Mouse (Mus musculus) hindlimb bud, embryonic 11.5 days (tissue): ENCODE measurements around the gene Srd5a1.

Experiments used
- DNase-seq: peaks from one replicate; pipeline ENCODE4 v3.0.0-alpha.2; 2012; ENCODE audit warnings: low read depth, low spot score; ENCODE audit errors: extremely low spot score

Gene Srd5a1

DNA sequence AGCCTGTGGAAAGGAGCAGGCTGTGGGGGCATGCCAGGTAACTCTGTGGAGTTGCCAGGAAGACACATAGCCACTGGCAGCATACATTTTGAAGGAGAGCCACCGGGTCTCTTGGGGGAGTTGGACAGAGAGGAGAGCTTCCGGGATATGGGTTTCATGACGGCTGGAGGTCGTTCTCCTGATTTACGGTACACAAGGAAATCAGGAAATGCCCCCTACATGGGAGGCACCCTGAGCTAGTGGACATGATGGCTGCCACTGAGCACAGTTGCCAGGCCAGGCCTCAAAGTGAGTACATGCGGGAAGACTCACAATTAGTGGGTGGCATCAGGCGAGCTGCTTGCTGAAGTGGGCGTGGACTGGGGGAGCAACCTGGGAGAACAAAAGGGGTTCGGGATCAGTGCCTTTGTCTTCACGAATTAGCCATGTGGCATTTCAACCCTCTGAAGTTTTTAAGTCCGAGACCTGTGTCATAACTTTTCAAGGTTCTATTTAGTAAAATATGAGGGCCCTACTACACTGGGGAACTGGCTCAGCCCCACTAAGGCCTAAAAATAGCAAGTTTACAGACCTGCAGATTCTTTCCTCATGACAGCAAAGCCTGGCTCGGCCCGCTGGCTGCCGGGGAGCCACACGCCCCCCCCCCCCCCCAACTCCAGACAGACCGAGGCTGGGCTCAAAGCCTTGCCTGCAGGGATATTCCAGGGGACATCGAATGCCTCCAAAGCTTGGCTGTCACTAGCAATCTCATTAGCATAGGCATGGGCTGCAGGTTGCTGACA lies 68.5 kb downstream of the Srd5a1 start:
- no peak for DNase-seq

DNA sequence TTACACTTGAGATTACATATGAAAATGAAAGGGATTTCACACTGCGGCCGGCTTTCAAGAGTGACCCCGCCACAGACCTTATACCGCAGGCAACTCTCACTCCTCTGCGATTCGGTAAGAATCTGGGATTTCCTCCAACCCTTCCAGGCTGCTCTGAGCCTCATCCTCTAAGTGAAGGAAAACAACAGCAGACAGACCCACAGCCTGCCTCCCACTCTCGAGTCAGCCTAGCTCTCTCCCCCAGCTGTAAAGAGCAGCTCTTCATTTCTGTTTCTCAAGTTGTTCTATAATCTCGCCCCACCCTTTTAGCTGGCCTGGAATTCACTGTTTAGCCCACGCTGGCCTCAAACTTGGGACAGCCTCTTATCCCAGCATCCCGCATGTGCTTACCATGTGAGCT lies 69.5 kb downstream of the Srd5a1 start:
- no peak for DNase-seq

DNA sequence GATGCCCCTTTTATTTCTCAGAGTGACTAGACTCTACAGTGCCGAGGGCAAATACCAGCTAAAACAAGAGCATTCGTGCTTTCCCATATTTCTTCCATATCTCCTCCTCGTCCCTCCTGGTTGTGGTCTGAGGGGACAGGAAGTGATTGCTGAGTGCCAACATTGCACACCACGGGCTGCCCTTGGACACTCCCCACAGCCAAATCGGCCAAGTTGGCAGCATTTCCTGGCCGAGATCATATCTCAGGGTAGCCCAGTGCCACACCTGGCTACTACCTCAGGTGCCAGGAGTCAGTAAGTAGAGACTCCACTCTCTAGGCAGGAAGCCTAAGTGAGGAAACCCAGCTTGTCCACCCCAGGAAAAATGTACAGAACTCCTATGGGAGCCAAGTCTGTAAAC lies 70.0 kb downstream of the Srd5a1 start:
- DNase-seq, result no peak

DNA sequence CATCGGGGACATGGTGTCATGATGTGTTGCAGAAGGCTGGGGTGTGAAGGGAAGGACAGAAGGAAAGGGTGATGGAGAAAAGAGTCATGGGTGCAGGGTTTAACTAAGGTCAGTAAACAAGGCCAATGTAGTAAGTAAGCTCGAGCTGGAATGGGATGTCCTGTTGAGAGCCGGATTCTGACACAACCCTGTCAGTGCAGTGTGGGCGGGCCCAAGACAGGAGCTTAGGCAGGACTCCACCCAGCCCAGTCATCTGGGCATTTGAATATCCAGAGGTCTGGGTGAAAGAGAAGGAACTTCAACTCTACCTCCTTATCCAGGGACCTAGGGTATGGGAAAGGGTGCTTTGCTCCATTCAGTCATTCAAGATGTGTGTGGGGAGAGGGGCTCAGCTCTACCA lies 72.9 kb downstream of the Srd5a1 start:
- DNase-seq, result no peak

DNA sequence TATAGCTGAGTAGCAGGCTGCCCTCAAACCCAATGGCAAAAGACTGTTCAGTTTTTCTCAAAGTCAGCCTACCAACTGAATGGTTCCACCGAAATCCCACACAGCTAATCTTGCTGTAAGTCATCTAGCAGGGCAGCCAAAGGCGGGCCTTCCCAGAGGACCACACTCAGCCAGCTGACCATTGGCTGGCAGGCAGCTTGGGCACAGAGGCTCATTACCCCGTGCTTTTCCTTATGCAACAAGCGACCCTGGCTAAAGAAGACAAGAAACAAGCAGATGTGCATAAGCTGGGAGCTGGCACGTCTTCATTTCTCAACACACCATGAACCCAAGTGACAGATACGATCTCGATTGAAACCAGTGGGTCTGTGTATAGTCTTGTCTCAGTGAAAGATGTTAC lies 73.9 kb downstream of the Srd5a1 start:
- DNase-seq, result no peak

DNA sequence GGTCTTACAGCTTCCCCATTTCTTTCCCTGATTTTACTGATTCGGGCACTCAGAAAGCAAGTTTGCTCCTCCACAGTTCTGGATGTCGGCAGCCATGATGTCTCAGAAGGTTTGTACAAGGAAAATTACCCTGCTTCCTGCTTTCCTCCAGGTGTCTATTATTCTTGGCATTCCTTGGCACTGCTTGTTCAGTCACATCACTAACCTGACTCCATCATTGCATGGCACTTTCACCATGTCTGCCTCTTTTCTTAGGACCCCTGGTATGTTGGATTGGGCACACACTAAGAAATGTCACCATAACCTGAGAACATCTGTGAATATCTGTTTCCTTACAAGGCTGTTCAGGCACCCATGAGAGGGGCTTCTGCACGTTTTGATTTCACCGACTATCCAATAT lies 75.2 kb downstream of the Srd5a1 start:
- no peak for DNase-seq

DNA sequence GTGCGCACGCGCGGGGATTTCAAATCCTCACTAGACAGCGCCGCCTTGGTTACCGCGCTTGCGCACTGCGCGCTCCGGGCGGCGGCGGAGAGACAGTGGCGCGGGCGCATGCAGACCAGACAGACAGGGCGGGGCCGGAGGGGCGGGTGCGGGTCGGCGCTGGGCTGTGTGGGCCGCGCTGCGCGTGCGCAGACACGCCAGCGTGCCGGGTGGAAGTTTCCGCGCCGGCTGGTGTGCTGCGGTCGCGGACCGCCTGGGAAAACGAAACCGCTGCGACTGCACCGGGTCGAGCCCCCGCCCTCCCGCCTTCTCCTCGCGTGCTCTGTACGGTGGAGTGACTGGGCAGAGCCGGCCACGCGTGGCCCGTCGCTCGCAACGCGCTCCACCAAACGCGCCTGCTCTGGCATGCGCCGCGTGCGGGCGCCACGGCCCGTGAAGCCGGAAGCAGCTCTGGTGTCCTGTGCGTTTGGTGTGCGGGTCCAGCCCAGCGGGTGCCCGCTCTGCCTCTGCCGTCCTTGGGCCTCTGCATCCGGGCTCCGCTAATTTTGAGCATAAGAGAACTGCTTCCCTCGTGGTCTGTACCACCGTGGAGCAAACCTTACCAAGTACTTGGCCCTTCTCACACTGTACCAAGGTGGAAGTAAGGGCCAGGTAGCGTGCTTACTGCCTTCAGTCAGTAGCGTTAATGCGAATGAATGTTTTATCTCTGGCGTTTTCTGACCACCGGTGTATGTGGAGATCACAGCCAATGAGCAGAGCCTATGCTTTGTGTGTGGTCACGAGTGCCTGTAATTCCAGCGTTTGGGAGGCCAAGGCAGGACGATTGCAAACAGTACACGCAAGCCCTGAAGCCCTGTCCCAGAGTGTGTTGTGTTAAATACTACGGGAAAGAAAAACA lies 76.3 kb downstream of the Srd5a1 start:
- DNase-seq, result peak; percentile 76

DNA sequence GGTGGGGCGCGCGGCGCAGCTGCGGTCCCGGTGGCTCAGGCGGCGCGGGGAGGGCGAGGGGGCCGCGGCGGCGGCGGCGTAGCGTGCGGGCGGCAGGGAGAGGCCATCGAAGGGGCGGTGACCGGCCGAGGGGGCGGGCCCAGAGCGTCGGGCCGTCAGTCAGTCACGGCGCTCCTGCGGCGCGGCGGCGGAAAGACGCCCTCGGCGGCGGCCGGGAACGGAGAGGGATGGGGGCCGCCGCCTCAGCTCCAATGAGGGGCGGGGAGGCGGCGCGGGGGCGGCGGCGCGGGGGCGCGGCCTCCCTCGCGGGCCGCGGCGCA lies 76.9 kb downstream of the Srd5a1 start, which contains the start of gene Tent4a:
Gene Tent4a, minus strand, starts transcription at position 284 of the 320 bp plus-strand sequence.
- no peak for DNase-seq

DNA sequence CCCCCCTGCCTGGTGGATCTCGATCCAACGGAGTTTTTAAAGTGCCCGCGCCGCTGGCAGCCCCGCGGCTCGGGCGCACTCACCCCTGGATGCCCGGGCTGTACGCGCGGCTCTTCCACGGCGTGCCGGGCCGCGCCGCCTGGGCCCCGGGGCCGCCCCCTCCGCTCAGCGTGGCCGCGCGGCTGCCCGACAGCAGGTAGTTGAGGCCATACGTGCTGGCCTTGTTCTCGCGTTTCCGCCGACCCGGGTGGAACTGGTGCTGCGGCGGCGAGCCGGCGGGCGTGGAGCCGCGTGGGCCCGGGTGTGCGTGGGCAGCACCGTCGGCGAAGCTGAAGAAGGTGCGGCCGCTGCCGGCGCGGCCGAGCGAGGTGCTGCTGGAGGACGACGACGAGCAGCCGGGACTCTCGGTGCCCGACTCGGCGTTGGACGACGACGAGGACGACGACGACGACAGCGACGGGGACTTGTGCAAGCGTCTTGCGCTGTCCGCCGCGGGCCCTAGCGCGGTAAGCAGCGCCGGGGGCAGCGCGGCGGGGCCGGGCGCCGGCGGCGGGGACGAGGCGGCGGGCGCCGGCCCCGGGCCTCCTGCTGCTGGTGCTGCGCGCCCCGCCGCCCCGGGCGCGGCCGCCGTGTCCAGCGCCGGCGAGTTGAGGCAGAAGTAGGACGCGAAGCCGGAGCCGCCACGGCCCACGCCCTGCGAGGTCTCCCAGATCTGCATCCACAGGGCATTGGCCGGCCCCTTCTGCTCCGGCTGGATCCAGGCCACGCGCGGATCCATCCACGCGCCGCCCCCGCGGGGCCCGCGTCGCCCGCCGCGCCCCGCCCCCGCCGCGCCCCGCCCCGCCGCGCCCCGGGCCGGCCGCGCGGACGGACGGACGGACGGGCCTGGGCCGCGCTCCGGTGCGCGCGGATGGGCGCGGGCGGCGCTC lies 77.6 kb downstream of the Srd5a1 start, which contains the start of gene Nsun2:
Gene Nsun2, plus strand, starts transcription at position 342 of the 929 bp plus-strand sequence.
- no peak for DNase-seq

DNA sequence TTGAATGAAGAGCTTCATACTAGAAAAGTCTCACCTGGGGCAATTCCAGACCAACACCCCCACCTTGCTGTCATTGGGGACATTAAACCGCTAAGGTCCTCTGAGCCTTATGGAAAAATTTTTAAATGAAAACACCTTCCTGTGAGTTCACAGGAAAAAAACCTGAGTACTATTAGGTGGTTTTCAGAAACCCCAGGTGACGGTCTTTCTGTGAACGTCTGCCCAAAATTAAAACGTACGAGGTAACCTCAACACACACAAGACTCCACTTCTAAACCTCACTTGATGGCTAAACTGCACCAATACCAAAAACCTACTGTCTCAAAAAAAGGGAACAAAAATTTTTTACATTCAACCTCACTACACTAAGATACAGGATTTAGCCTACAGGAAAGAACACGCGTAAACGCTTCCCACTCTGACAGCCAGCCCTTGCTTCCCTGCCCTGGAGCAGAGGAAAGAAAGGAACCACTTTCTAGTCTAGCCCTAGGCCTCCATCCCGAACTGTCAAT lies 78.3 kb downstream of the Srd5a1 start:
- no peak for DNase-seq

DNA sequence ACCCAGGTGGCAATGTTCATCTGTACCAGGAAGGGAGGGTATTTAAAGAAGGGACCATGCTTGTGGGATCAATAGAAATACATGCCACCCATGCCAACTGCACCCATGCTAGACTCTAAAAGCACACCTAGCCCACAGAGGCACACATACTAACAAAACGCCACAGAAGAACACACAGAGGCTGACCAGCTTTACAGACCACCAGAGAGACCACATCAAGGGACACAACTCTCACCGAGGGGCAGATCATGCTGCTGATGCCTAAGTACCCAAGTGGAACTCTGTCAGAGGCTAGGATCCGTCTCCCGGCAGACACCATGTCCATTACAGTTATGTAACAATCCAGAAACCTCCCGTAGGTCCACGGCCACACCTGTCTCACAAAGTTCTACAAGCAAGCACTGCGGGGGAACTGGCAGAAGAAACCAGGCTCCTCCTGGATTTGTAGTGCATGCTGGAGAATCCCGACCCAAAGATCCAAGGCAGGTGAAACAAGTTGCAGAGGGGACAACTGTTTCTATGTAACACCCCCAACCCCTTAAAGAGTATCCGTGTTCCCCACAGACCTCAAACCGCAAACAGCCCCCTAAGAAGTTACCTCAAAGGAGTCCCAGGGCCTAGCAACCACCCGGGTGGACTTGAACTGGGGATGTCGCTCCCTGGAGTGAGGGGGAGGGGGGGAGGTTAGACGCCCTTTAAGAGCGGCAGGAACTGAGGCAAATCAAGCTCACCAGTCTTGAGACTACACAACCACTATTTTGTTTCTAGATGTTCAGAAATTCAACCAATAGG lies 78.9 kb downstream of the Srd5a1 start:
- no peak for DNase-seq

DNA sequence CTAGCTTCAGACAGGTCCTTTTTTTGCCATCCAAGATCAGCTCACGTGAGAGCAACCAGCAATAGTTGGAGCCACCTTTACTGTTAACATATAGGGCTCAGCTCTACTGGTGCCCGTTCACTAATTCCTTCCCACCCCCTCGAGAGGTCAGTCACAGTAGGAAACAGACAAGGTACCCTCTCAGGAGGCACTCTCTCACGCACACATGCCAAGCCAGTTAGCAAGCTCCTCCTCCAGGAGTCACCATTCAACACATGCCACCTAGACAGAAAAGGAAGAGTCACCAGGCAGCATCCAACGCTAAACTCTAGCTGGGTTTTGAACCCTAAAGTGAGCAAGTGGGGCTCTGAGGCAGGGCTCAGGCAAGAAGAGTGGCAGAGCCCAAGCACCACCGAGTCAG lies 79.8 kb downstream of the Srd5a1 start:
- DNase-seq, result no peak

DNA sequence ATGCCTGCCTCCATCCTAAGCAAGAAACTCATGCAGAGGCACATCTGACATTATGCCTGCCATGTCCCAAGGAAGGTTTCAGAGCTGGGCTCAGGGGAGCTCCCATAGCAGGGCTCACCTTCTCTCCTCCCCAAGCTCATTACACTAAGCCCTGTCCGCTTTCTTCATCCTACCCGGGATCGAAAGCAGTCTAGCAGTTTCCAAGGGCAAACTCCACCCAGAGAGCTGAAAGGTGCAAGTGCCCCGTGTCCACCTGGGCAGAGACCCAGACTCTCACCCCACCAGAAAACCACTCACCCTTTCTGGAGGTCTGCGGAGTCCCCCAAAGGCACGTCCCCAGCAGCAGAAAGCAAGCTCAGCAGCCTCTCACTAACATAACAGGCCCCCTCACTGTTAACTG lies 80.3 kb downstream of the Srd5a1 start:
- no peak for DNase-seq

DNA sequence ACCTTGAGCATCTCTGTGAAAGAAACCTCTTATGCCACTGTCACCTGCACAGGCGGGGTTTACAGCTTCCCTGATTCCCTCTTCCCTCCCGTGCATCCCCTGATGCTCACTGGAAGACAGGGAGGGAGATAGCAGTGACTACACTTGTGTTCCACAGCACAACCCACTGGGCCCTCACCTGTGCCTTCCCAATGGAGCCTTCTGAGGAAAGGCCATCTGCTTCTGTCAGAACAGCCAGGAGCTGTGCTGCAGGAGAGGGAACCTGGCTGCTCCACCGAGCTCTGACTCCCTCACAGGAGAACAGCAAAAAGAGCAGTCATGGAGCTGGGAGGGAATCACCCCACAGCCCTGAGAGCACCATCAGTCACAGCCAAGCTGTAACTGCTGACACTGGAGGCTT lies 81.1 kb downstream of the Srd5a1 start:
- no peak for DNase-seq

DNA sequence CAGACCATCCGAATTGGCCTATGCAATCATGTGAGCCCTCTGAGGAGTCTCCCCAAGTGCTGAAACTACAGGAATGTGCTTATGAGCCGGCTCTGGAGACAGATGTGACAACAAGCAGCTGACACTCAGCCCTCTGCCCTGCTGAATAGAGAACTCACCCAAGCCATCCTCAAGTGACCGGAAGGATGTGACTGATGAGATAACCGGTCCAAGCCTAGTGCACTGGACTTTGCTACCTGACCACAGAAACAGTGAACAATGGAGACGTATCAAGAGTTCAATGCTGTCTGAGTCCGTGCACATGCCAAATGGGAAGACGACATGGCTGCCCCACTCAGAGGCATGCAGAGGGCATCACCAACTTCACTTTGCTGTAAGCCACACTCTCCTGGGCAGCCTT lies 82.7 kb downstream of the Srd5a1 start:
- no peak for DNase-seq

DNA sequence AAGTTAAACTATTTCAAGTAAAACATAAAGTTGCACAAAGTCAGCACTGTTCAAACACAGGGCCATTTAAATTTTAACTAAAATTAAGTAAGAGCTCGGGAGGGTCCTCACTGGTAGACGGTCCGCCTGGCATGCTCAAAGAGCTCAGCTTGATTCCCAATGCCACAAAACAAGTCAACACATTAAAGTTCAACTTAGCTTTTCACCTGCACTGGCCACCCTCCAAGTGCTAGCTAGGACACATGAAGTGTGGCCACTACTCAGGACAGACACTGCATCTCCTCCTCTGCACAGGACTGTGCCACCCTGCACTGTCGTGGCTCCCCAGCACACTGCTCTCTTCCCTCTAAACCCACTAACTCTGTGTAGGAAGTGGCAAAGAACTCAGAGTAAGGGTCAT lies 85.4 kb downstream of the Srd5a1 start:
- DNase-seq, result no peak

DNA sequence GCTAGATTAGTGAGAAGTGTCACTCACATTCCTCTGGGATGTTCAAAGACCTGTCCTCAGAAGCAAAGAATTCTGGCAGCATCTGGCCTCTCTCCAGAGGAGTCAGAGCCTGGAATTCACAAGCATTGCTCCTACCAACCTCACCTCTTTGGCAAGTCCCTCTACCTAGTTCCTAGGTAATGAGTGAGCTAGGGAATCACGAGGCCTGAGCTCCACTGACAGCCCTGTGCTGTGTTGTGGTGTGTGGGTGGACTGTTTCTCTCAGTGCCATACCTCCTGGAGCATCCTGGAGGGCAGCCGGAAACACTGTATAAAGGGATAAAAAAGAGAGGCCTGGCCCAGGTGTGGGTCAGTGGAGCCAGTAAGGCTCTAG lies 87.1 kb downstream of the Srd5a1 start:
- DNase-seq, result no peak
